Mouse (Mus musculus) testis, postnatal 14 days (tissue): ENCODE results near the gene Ndrg3.
A peak's percentile ranks its signal among the peaks of the same experiment; 100 is the strongest.

Experiments
- DNase-seq: peaks from one replicate; pipeline ENCODE4 v3.0.0; 2021; ENCODE audit warnings: low spot score

Ndrg3 gene

GRCm38 (mm10) chr2:156991470-156992319 lies at the start of gene Ndrg3:
Ndrg3 (minus strand) TSS chr2:156992056.
- peak; percentile 98 for DNase-seq

- no peak for DNase-seq
These were observed 49.6 kb upstream of the Ndrg3 start for GRCm38 (mm10) chr2:157041421-157041820.

- DNase-seq = no peak
These were observed 48.8 kb upstream of the Ndrg3 start for GRCm38 (mm10) chr2:157040649-157041046.

GRCm38 (mm10) chr2:157039900-157040648 lies 48.2 kb upstream of the Ndrg3 start:
- peak; percentile 61 for DNase-seq

GRCm38 (mm10) chr2:157037303-157037702 lies 45.4 kb upstream of the Ndrg3 start:
- no peak for DNase-seq

- no peak for DNase-seq
These were observed 44.5 kb upstream of the Ndrg3 start for GRCm38 (mm10) chr2:157036400-157036799.

- DNase-seq = no peak
These were observed 43.5 kb upstream of the Ndrg3 start for GRCm38 (mm10) chr2:157035371-157035770.

GRCm38 (mm10) chr2:157030804-157031203 lies 38.9 kb upstream of the Ndrg3 start:
- peak; percentile 71 for DNase-seq

GRCm38 (mm10) chr2:157028261-157028660 lies 36.4 kb upstream of the Ndrg3 start:
- no peak for DNase-seq

- no peak for DNase-seq
These were observed 35.5 kb upstream of the Ndrg3 start for GRCm38 (mm10) chr2:157027106-157028008.

GRCm38 (mm10) chr2:157021156-157021555 lies 29.3 kb upstream of the Ndrg3 start:
- no peak for DNase-seq

GRCm38 (mm10) chr2:157019228-157019627 lies 27.4 kb upstream of the Ndrg3 start:
- DNase-seq = no peak

- no peak for DNase-seq
These were observed 24.8 kb upstream of the Ndrg3 start for GRCm38 (mm10) chr2:157016529-157017270.

GRCm38 (mm10) chr2:157012341-157012740 lies 20.5 kb upstream of the Ndrg3 start:
- DNase-seq = no peak

- DNase-seq = no peak
These were observed 18.9 kb upstream of the Ndrg3 start for GRCm38 (mm10) chr2:157010634-157011310.

- DNase-seq = no peak
These were observed 18.3 kb upstream of the Ndrg3 start for GRCm38 (mm10) chr2:157010121-157010520.

- no peak for DNase-seq
These were observed 16.7 kb upstream of the Ndrg3 start for GRCm38 (mm10) chr2:157008509-157008908.

GRCm38 (mm10) chr2:157007234-157007596 lies 15.4 kb upstream of the Ndrg3 start:
- DNase-seq = no peak

- peak; percentile 89 for DNase-seq
These were observed 14.8 kb upstream of the Ndrg3 start, which contains the start of gene Dsn1 for GRCm38 (mm10) chr2:157006511-157007233. Dsn1 (minus strand) TSS chr2:157007154.

GRCm38 (mm10) chr2:157002321-157002720 lies 10.5 kb upstream of the Ndrg3 start:
- DNase-seq = no peak
